Mouse (Mus musculus) neural tube, embryonic 15.5 days (tissue): ENCODE measurements at regions not wholly inside any gene's neighbourhood (a gene's known extent, or its start where the extent isn't known, plus 50 kb on each side); places are given as distances from the start of the nearest gene placed in this dataset.

Source experiments
- ATAC-seq: fragments of 200-750 bp; cut with Nextera tagmentation; 2 replicates; pipeline ENCODE4 v1.8.0; 2017; ENCODE audit warnings: mild to moderate bottlenecking, moderate TSS enrichment, moderate library complexity; ENCODE audit not compliant: low FRiP score
- H3K27ac ChIP-seq: fragments of 300-500 bp; sonication (generic); replicated peaks from 2 replicates; pipeline ENCODE4 v1.5.1; 2015; ENCODE audit warnings: mild to moderate bottlenecking, inconsistent platforms
- H3K27me3 ChIP-seq: fragments of 300-500 bp; sonication (generic); replicated peaks from 2 replicates; pipeline ENCODE4 v1.6.1; 2015; ENCODE audit warnings: inconsistent platforms
- H3K36me3 ChIP-seq: fragments of 300-500 bp; sonication (generic); 2 replicates; pipeline ENCODE4 v1.6.1; 2015; ENCODE audit warnings: inconsistent platforms
- H3K4me1 ChIP-seq: fragments of 300-500 bp; sonication (generic); 2 replicates; pipeline ENCODE4 v1.6.1; 2015; ENCODE audit warnings: inconsistent platforms
- H3K4me2 ChIP-seq: fragments of 300-500 bp; sonication (generic); 2 replicates; pipeline ENCODE4 v1.6.1; 2015; ENCODE audit warnings: inconsistent platforms, mild to moderate bottlenecking, moderate library complexity
- H3K4me3 ChIP-seq: fragments of 300-500 bp; sonication (generic); replicated peaks from 2 replicates; pipeline ENCODE4 v1.5.1; 2015; ENCODE audit warnings: mild to moderate bottlenecking, inconsistent platforms
- H3K9ac ChIP-seq: fragments of 300-500 bp; sonication (generic); replicated peaks from 2 replicates; pipeline ENCODE4 v1.6.1; 2015; ENCODE audit warnings: mild to moderate bottlenecking, inconsistent platforms
- H3K9me3 ChIP-seq: fragments of 300-500 bp; sonication (generic); replicated peaks from 2 replicates; pipeline ENCODE4 v1.6.1; 2016; ENCODE audit warnings: inconsistent platforms
- WGBS: fragments of 180-500 bp; shearing (Covaris S2); methylation state at CpG from one replicate; pipeline ENCODE4 v1.1.7; 2015; ENCODE audit warnings: mixed read lengths; 5-methylcytosine and 5-hydroxymethylcytosine counted together

GRCm38 (mm10) chr13:52702201-52702611 is 119.2 kb downstream of the Syk start:
- peaks cover 5% of the 10 kb centered on the region; the same call in 1 of the 2 replicates for H3K4me1 ChIP-seq
- H3K27me3 ChIP-seq, result no peaks in the 10 kb centered on the region
- 53% methylated on average over 15 of the region's 15 CpGs for WGBS
- H3K4me3 ChIP-seq, result no peak overlapping the region
- ATAC-seq, result no peak
- H3K4me2 ChIP-seq, result no peak overlapping the region
- H3K36me3 ChIP-seq, result no peaks in the 10 kb centered on the region
- no peaks in the 10 kb centered on the region for H3K9me3 ChIP-seq
- no peak overlapping the region for H3K9ac ChIP-seq
- no peak overlapping the region for H3K27ac ChIP-seq

GRCm38 (mm10) chr13:52703401-52704164 is 120.6 kb downstream of the Syk start:
- no peak overlapping the region for H3K4me3 ChIP-seq
- peaks cover 5% of the 10 kb centered on the region; the same call in 1 of the 2 replicates for H3K4me1 ChIP-seq
- no peaks in the 10 kb centered on the region for H3K9me3 ChIP-seq
- 63% methylated on average over 12 of the region's 12 CpGs for WGBS
- no peak overlapping the region for H3K4me2 ChIP-seq
- no peaks in the 10 kb centered on the region for H3K36me3 ChIP-seq
- ATAC-seq, result no peak
- no peak overlapping the region for H3K9ac ChIP-seq
- no peak overlapping the region for H3K27ac ChIP-seq
- H3K27me3 ChIP-seq, result no peaks in the 10 kb centered on the region

GRCm38 (mm10) chr13:52704673-52705072 is 121.7 kb downstream of the Syk start:
- no peak overlapping the region for H3K9ac ChIP-seq
- 64% methylated on average over 3 of the region's 3 CpGs for WGBS
- H3K4me1 ChIP-seq, result peaks cover 5% of the 10 kb centered on the region; the same call in 1 of the 2 replicates
- no peak overlapping the region for H3K4me3 ChIP-seq
- H3K27me3 ChIP-seq, result no peaks in the 10 kb centered on the region
- no peak overlapping the region for H3K27ac ChIP-seq
- no peaks in the 10 kb centered on the region for H3K9me3 ChIP-seq
- no peak for ATAC-seq
- H3K36me3 ChIP-seq, result no peaks in the 10 kb centered on the region
- no peak overlapping the region for H3K4me2 ChIP-seq

- H3K36me3 ChIP-seq, result no peaks in the 10 kb centered on the region
- no peak overlapping the region for H3K27ac ChIP-seq
- no peaks in the 10 kb centered on the region for H3K27me3 ChIP-seq
- H3K9ac ChIP-seq, result no peak overlapping the region
- H3K9me3 ChIP-seq, result no peaks in the 10 kb centered on the region
- H3K4me2 ChIP-seq, result no peak overlapping the region
- H3K4me1 ChIP-seq, result no peaks in the 10 kb centered on the region
- H3K4me3 ChIP-seq, result no peak overlapping the region
- no peak for ATAC-seq
- WGBS, result 53% methylated on average over 5 of the region's 5 CpGs
These were observed 126.6 kb downstream of the Syk start for GRCm38 (mm10) chr13:52709580-52709979.

- H3K27me3 ChIP-seq, result no peaks in the 10 kb centered on the region
- H3K27ac ChIP-seq, result no peak overlapping the region
- 35% methylated on average over 9 of the region's 9 CpGs for WGBS
- no peaks in the 10 kb centered on the region for H3K9me3 ChIP-seq
- H3K4me1 ChIP-seq, result no peaks in the 10 kb centered on the region
- ATAC-seq, result peak; percentile 73
- no peak overlapping the region for H3K4me2 ChIP-seq
- no peaks in the 10 kb centered on the region for H3K36me3 ChIP-seq
- no peak overlapping the region for H3K9ac ChIP-seq
- no peak overlapping the region for H3K4me3 ChIP-seq
These were observed 128.9 kb downstream of the Syk start for GRCm38 (mm10) chr13:52711713-52712369.

- H3K36me3 ChIP-seq, result no peaks in the 10 kb centered on the region
- no peaks in the 10 kb centered on the region for H3K27me3 ChIP-seq
- H3K4me1 ChIP-seq, result peaks cover 5% of the 10 kb centered on the region; the same call in 1 of the 2 replicates
- no peak for ATAC-seq
- no peak overlapping the region for H3K27ac ChIP-seq
- no peak overlapping the region for H3K9ac ChIP-seq
- H3K4me3 ChIP-seq, result no peak overlapping the region
- H3K9me3 ChIP-seq, result no peaks in the 10 kb centered on the region
- no peak overlapping the region for H3K4me2 ChIP-seq
- WGBS, result 90% methylated on average over 6 of the region's 6 CpGs
These were observed 138.5 kb downstream of the Syk start for GRCm38 (mm10) chr13:52721463-52721862.

- no peak for ATAC-seq
- Histone ChIP-seq H3K36me3 (no peaks in the 10 kb centered on the region), H3K4me2 (no peak overlapping the region), H3K4me3 (no peak overlapping the region), H3K27me3 (no peaks in the 10 kb centered on the region), H3K4me1 (peaks cover 5% of the 10 kb centered on the region; the same call in 1 of the 2 replicates), H3K9me3 (no peaks in the 10 kb centered on the region), H3K27ac (no peak overlapping the region), H3K9ac (no peak overlapping the region)
- 87% methylated on average over 3 of the region's 3 CpGs for WGBS
These were observed 139.7 kb downstream of the Syk start for GRCm38 (mm10) chr13:52722718-52723117.

GRCm38 (mm10) chr13:52726043-52726442 is 143.1 kb downstream of the Syk start:
- H3K27me3 ChIP-seq, result no peaks in the 10 kb centered on the region
- H3K9ac ChIP-seq, result no peak overlapping the region
- no peak overlapping the region for H3K4me3 ChIP-seq
- peak; percentile 45; the same call in 1 of the 2 replicates for ATAC-seq
- H3K4me2 ChIP-seq, result no peak overlapping the region
- no peaks in the 10 kb centered on the region for H3K9me3 ChIP-seq
- 30% methylated on average over 10 of the region's 10 CpGs for WGBS
- no peak overlapping the region for H3K27ac ChIP-seq
- H3K4me1 ChIP-seq, result peaks cover 17% of the 10 kb centered on the region
- no peaks in the 10 kb centered on the region for H3K36me3 ChIP-seq

- no peak overlapping the region for H3K9ac ChIP-seq
- peaks cover 18% of the 10 kb centered on the region for H3K4me1 ChIP-seq
- H3K36me3 ChIP-seq, result no peaks in the 10 kb centered on the region
- ATAC-seq, result no peak
- no peak overlapping the region for H3K4me3 ChIP-seq
- no peaks in the 10 kb centered on the region for H3K9me3 ChIP-seq
- no peak overlapping the region for H3K4me2 ChIP-seq
- no peaks in the 10 kb centered on the region for H3K27me3 ChIP-seq
- H3K27ac ChIP-seq, result no peak overlapping the region
- 61% methylated on average over 3 of the region's 3 CpGs for whole genome bisulfite sequencing
These were observed 143.6 kb downstream of the Syk start for GRCm38 (mm10) chr13:52726525-52726924.

- H3K36me3 ChIP-seq, result no peaks in the 10 kb centered on the region
- H3K4me2 ChIP-seq, result no peak overlapping the region
- WGBS, result 27% methylated on average over 6 of the region's 6 CpGs
- ATAC-seq, result peak; percentile 82
- peaks cover 27% of the 10 kb centered on the region for H3K4me1 ChIP-seq
- no peak overlapping the region for H3K4me3 ChIP-seq
- no peak overlapping the region for H3K9ac ChIP-seq
- H3K27me3 ChIP-seq, result no peaks in the 10 kb centered on the region
- H3K9me3 ChIP-seq, result no peaks in the 10 kb centered on the region
- peak overlapping the region; percentile 43 for H3K27ac ChIP-seq
These were observed 152.5 kb downstream of the Syk start for GRCm38 (mm10) chr13:52735453-52735933.

GRCm38 (mm10) chr13:52735934-52736523 is 153.1 kb downstream of the Syk start:
- Histone ChIP-seq H3K36me3 (no peaks in the 10 kb centered on the region), H3K4me2 (no peak overlapping the region), H3K27me3 (no peaks in the 10 kb centered on the region), H3K4me1 (peaks cover 22% of the 10 kb centered on the region), H3K4me3 (no peak overlapping the region), H3K9ac (no peak overlapping the region), H3K9me3 (no peaks in the 10 kb centered on the region), H3K27ac (peak overlapping the region; percentile 43)
- WGBS, result 34% methylated on average over 19 of the region's 19 CpGs
- ATAC-seq, result peak; percentile 81
